Comparison of ENCODE assay signal across 8 mouse cellular contexts in genomic region chr9:107581584-107581983, GRCm38 (mm10). TPM values are rescaled to one million over a fixed set of nuclear protein-coding genes. Genes with fewer than 3 reads are reported as not detected.
DNase-seq lines count a peak whose midpoint lies in the region; ATAC-seq and TF ChIP-seq lines count a peak whose summit lies in the region.

No protein-coding gene starts in this region.

- TF ChIP-seq POLR2A in liver, adult 2 months (IDR thresholded peaks at IDR 0.05; ENCODE audit: extremely low read depth, insufficient read depth, low read length) = no peak

- 33% methylated on average over 4 of the region's 4 CpGs for whole genome bisulfite sequencing in liver, adult 2 months
- 76% methylated on average over 4 of the region's 4 CpGs for WGBS in embryonic facial prominence, embryonic 14.5 days
- WGBS in intestine, embryonic 16.5 days = 61% methylated on average over 4 of the region's 4 CpGs
- 79% methylated on average over 4 of the region's 4 CpGs for WGBS in neural tube, embryonic 12.5 days

- H3K4me1 ChIP-seq in liver, adult 2 months (ENCODE audit: control insufficient read depth, insufficient read depth, low read length) = peaks cover 21% of the 10 kb centered on the region
- H3K4me1 ChIP-seq in embryonic facial prominence, embryonic 14.5 days (ENCODE audit: control insufficient read depth, insufficient read depth, low read length) = peaks cover 8% of the 10 kb centered on the region; the same call in 1 of the 2 replicates
- peaks cover 26% of the 10 kb centered on the region for H3K4me1 ChIP-seq in intestine, embryonic 16.5 days (ENCODE audit: control insufficient read depth, insufficient read depth, low read length)
- H3K4me1 ChIP-seq in neural tube, embryonic 12.5 days = peaks cover 36% of the 10 kb centered on the region

- H3K27me3 ChIP-seq in liver, adult 2 months (ENCODE audit: control insufficient read depth, insufficient read depth, low read length) = no peaks in the 10 kb centered on the region
- no peaks in the 10 kb centered on the region for H3K27me3 ChIP-seq in embryonic facial prominence, embryonic 14.5 days (replicated peaks; ENCODE audit: control insufficient read depth, insufficient read depth, low read length)
- H3K27me3 ChIP-seq in intestine, embryonic 16.5 days (replicated peaks; ENCODE audit: control insufficient read depth, insufficient read depth, low read length) = no peaks in the 10 kb centered on the region
- H3K27me3 ChIP-seq in neural tube, embryonic 12.5 days (replicated peaks) = no peaks in the 10 kb centered on the region

- peak; percentile 61 for DNase-seq in liver, adult 2 months (ENCODE audit: extremely low read depth, low read depth, low spot score)
- no peak for DNase-seq in liver
- no peak for DNase-seq in embryonic facial prominence, embryonic 14.5 days (ENCODE audit: low spot score)
- no peak for DNase-seq in embryo, embryonic 9.5 days (ENCODE audit: extremely low spot score)
- no peak for DNase-seq in cerebellum, adult 9-10 months
- DNase-seq in layer of hippocampus, adult 9-11 months = no peak

- no peak for TF ChIP-seq CTCF in liver, adult 2 months (IDR thresholded peaks at IDR 0.05; ENCODE audit: low read depth, low read length)

- no peaks in the 10 kb centered on the region for H3K9me3 ChIP-seq in embryonic facial prominence, embryonic 14.5 days (ENCODE audit: control insufficient read depth, low read length)
- H3K9me3 ChIP-seq in intestine, embryonic 16.5 days (ENCODE audit: control insufficient read depth, low read length) = no peaks in the 10 kb centered on the region
- H3K9me3 ChIP-seq in neural tube, embryonic 12.5 days = no peaks in the 10 kb centered on the region

- peak overlapping the region; percentile 68 for H3K4me2 ChIP-seq in embryonic facial prominence, embryonic 14.5 days (ENCODE audit: low read depth, low read length)
- H3K4me2 ChIP-seq in intestine, embryonic 16.5 days (ENCODE audit: low read depth, low read length) = peak overlapping the region; percentile 86
- peak overlapping the region; percentile 95 for H3K4me2 ChIP-seq in neural tube, embryonic 12.5 days (replicated peaks)

- peaks cover 15% of the 10 kb centered on the region; the same call in 1 of the 2 replicates for H3K79me2 ChIP-seq in liver, adult 2 months (ENCODE audit: control insufficient read depth, insufficient read depth, low read length)

- no peak for ATAC-seq in embryonic facial prominence, embryonic 14.5 days (ENCODE audit: low read depth)
- ATAC-seq in intestine, embryonic 16.5 days = no peak
- no peak for ATAC-seq in neural tube, embryonic 12.5 days (ENCODE audit: low FRiP score, low read depth)

- H3K36me3 ChIP-seq in liver, adult 2 months (ENCODE audit: control insufficient read depth, insufficient read depth, low read length) = peaks cover 2% of the 10 kb centered on the region; the same call in 1 of the 2 replicates
- H3K36me3 ChIP-seq in embryonic facial prominence, embryonic 14.5 days (ENCODE audit: control insufficient read depth, insufficient read depth, low read length) = peaks cover 9% of the 10 kb centered on the region
- no peaks in the 10 kb centered on the region; the same call in 1 of the 2 replicates for H3K36me3 ChIP-seq in intestine, embryonic 16.5 days (ENCODE audit: control insufficient read depth, insufficient read depth, low read length)
- H3K36me3 ChIP-seq in neural tube, embryonic 12.5 days = peaks cover 9% of the 10 kb centered on the region

- H3K4me3 ChIP-seq in liver, adult 2 months (ENCODE audit: insufficient read depth, low read depth, low read length) = no peak overlapping the region
- H3K4me3 ChIP-seq in embryonic facial prominence, embryonic 14.5 days (ENCODE audit: low read depth, low read length) = peak overlapping the region; percentile 51
- peak overlapping the region; percentile 67 for H3K4me3 ChIP-seq in intestine, embryonic 16.5 days (ENCODE audit: low read length)
- H3K4me3 ChIP-seq in neural tube, embryonic 12.5 days = no peak overlapping the region

- H3K27ac ChIP-seq in liver, adult 2 months (replicated peaks; ENCODE audit: insufficient read depth, low read depth, low read length) = peak overlapping the region; percentile 57
- peak overlapping the region; percentile 92 for H3K27ac ChIP-seq in embryonic facial prominence, embryonic 14.5 days (replicated peaks; ENCODE audit: low read depth, low read length)
- peak overlapping the region; percentile 95; the same call in 1 of the 2 replicates for H3K27ac ChIP-seq in intestine, embryonic 16.5 days (ENCODE audit: low read length)
- H3K27ac ChIP-seq in neural tube, embryonic 12.5 days = no peak overlapping the region

- peak overlapping the region; percentile 74 for H3K9ac ChIP-seq in liver, adult 2 months (ENCODE audit: low read depth, low read length)
- peak overlapping the region; percentile 74 for H3K9ac ChIP-seq in embryonic facial prominence, embryonic 14.5 days (ENCODE audit: low read depth, low read length)
- H3K9ac ChIP-seq in intestine, embryonic 16.5 days (ENCODE audit: low read depth, low read length) = peak overlapping the region; percentile 86
- H3K9ac ChIP-seq in neural tube, embryonic 12.5 days = no peak overlapping the region

RNA-seq across cellular contexts. Expression of gene Hyal3, which starts 1.0 kb away (rescaled TPM):
- total RNA-seq in liver, adult 2 months (2014; rRNA removed) = 0.13 and 0.18 TPM in 2 replicates
- polyA plus RNA-seq in liver, adult 2 months (2012; rRNA removed) = 0.29 and 0.54 TPM in 2 replicates
- 1.2 and 1.4 TPM in 2 replicates for polyA plus RNA-seq in embryonic facial prominence, embryonic 14.5 days (2014; fragmentation: Nextera tagmentation; extraction: Ambion mirVana)
- polyA plus RNA-seq in intestine, embryonic 16.5 days (2015; fragmentation: Nextera tagmentation; extraction: Ambion mirVana) = 0.66 and 0.68 TPM in 2 replicates
- polyA plus RNA-seq in neural tube, embryonic 12.5 days (2016; fragmentation: Nextera tagmentation; extraction: Ambion mirVana) = 0.84 and 1.5 TPM in 2 replicates

RNA-seq across cellular contexts. Expression of gene Naa80, which starts 2.9 kb away (rescaled TPM):
- total RNA-seq in liver, adult 2 months (2014; rRNA removed) = 12.3 and 12.8 TPM in 2 replicates
- polyA plus RNA-seq in liver, adult 2 months (2012; rRNA removed) = 88.5 and 130 TPM in 2 replicates
- polyA plus RNA-seq in embryonic facial prominence, embryonic 14.5 days (2014; fragmentation: Nextera tagmentation; extraction: Ambion mirVana) = 15.9 and 18.0 TPM in 2 replicates
- 19.2 and 20.2 TPM in 2 replicates for polyA plus RNA-seq in intestine, embryonic 16.5 days (2015; fragmentation: Nextera tagmentation; extraction: Ambion mirVana)
- 12.6 and 15.8 TPM in 2 replicates for polyA plus RNA-seq in neural tube, embryonic 12.5 days (2016; fragmentation: Nextera tagmentation; extraction: Ambion mirVana)

RNA-seq across cellular contexts. Expression of gene Hyal1, which starts 4.9 kb away (rescaled TPM):
- total RNA-seq in liver, adult 2 months (2014; rRNA removed) = 33.2 TPM in 2 replicates
- polyA plus RNA-seq in liver, adult 2 months (2012; rRNA removed) = 35.1 and 43.4 TPM in 2 replicates
- 5.6 and 6.8 TPM in 2 replicates for polyA plus RNA-seq in embryonic facial prominence, embryonic 14.5 days (2014; fragmentation: Nextera tagmentation; extraction: Ambion mirVana)
- 5.8 and 5.9 TPM in 2 replicates for polyA plus RNA-seq in intestine, embryonic 16.5 days (2015; fragmentation: Nextera tagmentation; extraction: Ambion mirVana)
- 7.2 and 7.5 TPM in 2 replicates for polyA plus RNA-seq in neural tube, embryonic 12.5 days (2016; fragmentation: Nextera tagmentation; extraction: Ambion mirVana)

RNA-seq across cellular contexts. Expression of gene Ifrd2, which starts 5.9 kb away (rescaled TPM):
- 21.5 and 32.2 TPM in 2 replicates for total RNA-seq in liver, adult 2 months (2014; rRNA removed)
- 54.6 and 56.2 TPM in 2 replicates for polyA plus RNA-seq in liver, adult 2 months (2012; rRNA removed)
- polyA plus RNA-seq in embryonic facial prominence, embryonic 14.5 days (2014; fragmentation: Nextera tagmentation; extraction: Ambion mirVana) = 46.7 and 52.3 TPM in 2 replicates
- polyA plus RNA-seq in intestine, embryonic 16.5 days (2015; fragmentation: Nextera tagmentation; extraction: Ambion mirVana) = 79.0 and 89.6 TPM in 2 replicates
- 20.6 and 23.3 TPM in 2 replicates for polyA plus RNA-seq in neural tube, embryonic 12.5 days (2016; fragmentation: Nextera tagmentation; extraction: Ambion mirVana)

RNA-seq across cellular contexts. Expression of gene Hyal2, which starts 13.8 kb away (rescaled TPM):
- 38.4 and 49.0 TPM in 2 replicates for total RNA-seq in liver, adult 2 months (2014; rRNA removed)
- polyA plus RNA-seq in liver, adult 2 months (2012; rRNA removed) = 64.1 and 66.3 TPM in 2 replicates
- 106 and 112 TPM in 2 replicates for polyA plus RNA-seq in embryonic facial prominence, embryonic 14.5 days (2014; fragmentation: Nextera tagmentation; extraction: Ambion mirVana)
- polyA plus RNA-seq in intestine, embryonic 16.5 days (2015; fragmentation: Nextera tagmentation; extraction: Ambion mirVana) = 88.2 and 91.2 TPM in 2 replicates
- 93.6 and 97.0 TPM in 2 replicates for polyA plus RNA-seq in neural tube, embryonic 12.5 days (2016; fragmentation: Nextera tagmentation; extraction: Ambion mirVana)

Comparison
In these comparisons a context has a peak if more than half of its experiments do, and no peak if none do; other contexts are left out.
1. H3K4me3 ChIP-seq: peak in embryonic facial prominence, embryonic 14.5 days (single experiment) and intestine, embryonic 16.5 days (single experiment); none in liver, adult 2 months (single experiment) and neural tube, embryonic 12.5 days (single experiment).
2. Peak in every context shown above with its lines, with median percentiles within 50 percentile points of each other: H3K4me2 ChIP-seq.